Comparison of ENCODE assay signal across 9 mouse cellular contexts in genomic region chr7:121077829-121078228, GRCm38 (mm10). TPM values are rescaled to one million over a fixed set of nuclear protein-coding genes. Genes with fewer than 3 reads are reported as not detected.
DNase-seq lines count a peak whose midpoint lies in the region; ATAC-seq and TF ChIP-seq lines count a peak whose summit lies in the region.
"Had no signal": no experiment of that assay in that cellular context is flagged by ENCODE, and none has a peak within 500 bp of the region (broad histone marks: within the 10 kb centered on the region; RNA-seq: fewer than 3 reads in every experiment).

No protein-coding gene starts in this region.

- no peak overlapping the region for H3K9ac ChIP-seq in intestine, embryonic 15.5 days
- no peak overlapping the region for H3K9ac ChIP-seq in midbrain, embryonic 14.5 days (replicated peaks; ENCODE audit: low read length)
- no peak overlapping the region for H3K9ac ChIP-seq in stomach, postnatal 0 days (ENCODE audit: low read length)

- H3K9me3 ChIP-seq in intestine, embryonic 15.5 days = no peaks in the 10 kb centered on the region
- no peaks in the 10 kb centered on the region for H3K9me3 ChIP-seq in midbrain, embryonic 14.5 days (ENCODE audit: control insufficient read depth, low read length)
- no peaks in the 10 kb centered on the region for H3K9me3 ChIP-seq in stomach, postnatal 0 days (ENCODE audit: control insufficient read depth, low read length)

- in situ Hi-C loops in Patski (cut with MboI; ENCODE audit: low pct_unique_long_range_greater_than_20kb) = no loop called here

- peak; percentile 10 for DNase-seq in 3134 (ENCODE audit: extremely low read depth, insufficient read length, low spot score)
- no peak for DNase-seq in Patski (ENCODE audit: low read depth, low spot score)
- peak; percentile 43 to 77 for DNase-seq in cerebellum, postnatal 25 days
- DNase-seq in frontal cortex, postnatal 14 days (ENCODE audit: low spot score in 2 of 2) = peak; percentile 34 to 69
- peak; percentile 32 to 87 for DNase-seq in left cerebral cortex, adult 9 months (ENCODE audit: low spot score in 2 of 2)
- peak; percentile 91 for DNase-seq in midbrain, embryonic 14.5 days
- peak; percentile 48 for DNase-seq in stomach, postnatal 0 days (ENCODE audit: low spot score)

- no peak overlapping the region for H3K27ac ChIP-seq in intestine, embryonic 15.5 days
- peak overlapping the region; percentile 52; the same call in 1 of the 2 replicates for H3K27ac ChIP-seq in midbrain, embryonic 14.5 days (replicated peaks; ENCODE audit: low read depth, low read length)
- no peak overlapping the region for H3K27ac ChIP-seq in stomach, postnatal 0 days (replicated peaks)

- CTCF ChIA-PET in Patski (lab: Charles Lee) = interaction anchor here (0.7 to 1.8 kb wide), 9 partner anchors 9 to 104 kb away, joined by 3 to 11 read pairs (median 3); no protein-coding TSS in a partner anchor

- no peak for ATAC-seq in Patski
- ATAC-seq in intestine, embryonic 15.5 days = peak; percentile 75
- ATAC-seq in midbrain, embryonic 14.5 days (ENCODE audit: low FRiP score, low TSS enrichment) = peak; percentile 62; the same call in 1 of the 2 replicates
- peak; percentile 78 for ATAC-seq in stomach, postnatal 0 days (ENCODE audit: low FRiP score, low TSS enrichment)

- WGBS in intestine, embryonic 15.5 days = 30% methylated on average over 5 of the region's 5 CpGs
- WGBS in midbrain, embryonic 14.5 days = 6% methylated on average over 5 of the region's 5 CpGs
- WGBS in stomach, postnatal 0 days = 18% methylated on average over 5 of the region's 5 CpGs

- peak; percentile 67 for TF ChIP-seq CTCF in Patski (IDR thresholded peaks at IDR 0.05)
- TF ChIP-seq CTCF in stomach, postnatal 0 days (IDR thresholded peaks at IDR 0.05; ENCODE audit: low read depth) = peak; percentile 85

- POLR2A ChIA-PET in Patski (lab: Charles Lee) = interaction anchor here (1.0 kb wide), 1 partner anchor 147 kb away, joined by 3 read pairs; no protein-coding TSS in a partner anchor

- H3K36me3 ChIP-seq in intestine, embryonic 15.5 days = peaks cover 14% of the 10 kb centered on the region
- peaks cover 34% of the 10 kb centered on the region for H3K36me3 ChIP-seq in midbrain, embryonic 14.5 days (ENCODE audit: control insufficient read depth, insufficient read depth, low read length)
- H3K36me3 ChIP-seq in stomach, postnatal 0 days (ENCODE audit: control insufficient read depth, insufficient read depth, low read length) = peaks cover 10% of the 10 kb centered on the region

- no peak overlapping the region for H3K4me2 ChIP-seq in intestine, embryonic 15.5 days (replicated peaks)
- no peak overlapping the region for H3K4me2 ChIP-seq in midbrain, embryonic 14.5 days (ENCODE audit: low read length)
- H3K4me2 ChIP-seq in stomach, postnatal 0 days (replicated peaks; ENCODE audit: low read depth) = no peak overlapping the region

- no peak overlapping the region for H3K4me3 ChIP-seq in intestine, embryonic 15.5 days (replicated peaks)
- H3K4me3 ChIP-seq in midbrain, embryonic 14.5 days (replicated peaks; ENCODE audit: low read depth, low read length) = no peak overlapping the region
- no peak overlapping the region for H3K4me3 ChIP-seq in stomach, postnatal 0 days (ENCODE audit: low read depth, low read length)
- H3K4me3 ChIP-seq: erythroblast, embryonic 14.5 days had no signal

- no peak for TF ChIP-seq EP300 in stomach, postnatal 0 days (optimal IDR thresholded peaks at IDR 0.05)

- no peaks in the 10 kb centered on the region for H3K27me3 ChIP-seq in Patski
- H3K27me3 ChIP-seq in intestine, embryonic 15.5 days (replicated peaks) = no peaks in the 10 kb centered on the region
- H3K27me3 ChIP-seq in midbrain, embryonic 14.5 days (ENCODE audit: control insufficient read depth, insufficient read depth, low read length) = no peaks in the 10 kb centered on the region
- no peaks in the 10 kb centered on the region for H3K27me3 ChIP-seq in stomach, postnatal 0 days (ENCODE audit: control insufficient read depth, insufficient read depth, low read length)

- H3K4me1 ChIP-seq in intestine, embryonic 15.5 days (replicated peaks) = no peaks in the 10 kb centered on the region
- no peaks in the 10 kb centered on the region for H3K4me1 ChIP-seq in midbrain, embryonic 14.5 days (ENCODE audit: control insufficient read depth, insufficient read depth, low read length)
- H3K4me1 ChIP-seq in stomach, postnatal 0 days (replicated peaks; ENCODE audit: control insufficient read depth, insufficient read depth) = no peaks in the 10 kb centered on the region

RNA-seq across cellular contexts. Expression of gene Igsf6, which starts 3.5 kb away (rescaled TPM):
- polyA plus RNA-seq in Patski (2021) = 0.17 TPM
- 3.0 TPM in 2 replicates for polyA plus RNA-seq in intestine, embryonic 15.5 days (2015; fragmentation: Nextera tagmentation; extraction: Ambion mirVana)
- 0.39 and 1.4 TPM in 2 replicates for polyA plus RNA-seq in midbrain, embryonic 14.5 days (2014; fragmentation: Nextera tagmentation; extraction: Ambion mirVana)
- polyA plus RNA-seq in stomach, postnatal 0 days (2015; fragmentation: Nextera tagmentation; extraction: Ambion mirVana) = 1.8 TPM in 2 replicates

RNA-seq across cellular contexts. Expression of gene Otoa, which starts 3.6 kb away (rescaled TPM):
- 0.09 TPM for polyA plus RNA-seq in Patski (2021)
- polyA plus RNA-seq in intestine, embryonic 15.5 days (2015; fragmentation: Nextera tagmentation; extraction: Ambion mirVana) = 0.18 and 0.20 TPM in 2 replicates
- polyA plus RNA-seq in midbrain, embryonic 14.5 days (2014; fragmentation: Nextera tagmentation; extraction: Ambion mirVana) = 0.12 TPM in 2 replicates
- polyA plus RNA-seq in stomach, postnatal 0 days (2015; fragmentation: Nextera tagmentation; extraction: Ambion mirVana) = 0.05 and 0.11 TPM in 2 replicates
- polyA plus RNA-seq: erythroblast, embryonic 14.5 days had no signal

RNA-seq across cellular contexts. Expression of gene Mettl9, which starts 43.6 kb away (rescaled TPM):
- 145 TPM for polyA plus RNA-seq in Patski (2021)
- 145 and 158 TPM in 2 replicates for polyA plus RNA-seq in intestine, embryonic 15.5 days (2015; fragmentation: Nextera tagmentation; extraction: Ambion mirVana)
- 209 and 227 TPM in 2 replicates for polyA plus RNA-seq in midbrain, embryonic 14.5 days (2014; fragmentation: Nextera tagmentation; extraction: Ambion mirVana)
- 82.1 and 85.2 TPM in 2 replicates for polyA plus RNA-seq in stomach, postnatal 0 days (2015; fragmentation: Nextera tagmentation; extraction: Ambion mirVana)
